Comparison of ENCODE assay signal across 26 mouse cellular contexts in the genomic region with DNA sequence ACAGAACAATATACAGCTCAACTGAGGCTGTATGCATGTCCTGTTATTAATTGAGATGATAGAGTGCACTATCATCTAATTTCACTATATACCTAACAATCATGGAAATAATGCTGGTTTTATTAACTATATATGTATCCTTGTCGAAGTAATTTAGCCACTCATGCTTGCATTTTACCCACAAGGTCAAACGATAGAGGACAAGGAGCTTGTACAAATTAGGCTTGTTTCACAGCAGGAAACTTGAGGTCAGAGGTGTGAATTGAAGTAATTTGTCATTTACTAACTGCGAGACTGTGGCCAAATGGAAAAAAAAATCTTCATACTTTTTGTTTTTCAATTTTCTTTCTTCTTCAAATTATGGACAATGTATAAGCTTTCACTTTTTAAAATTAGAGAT. TPM values are rescaled to one million over a fixed set of nuclear protein-coding genes. Genes with fewer than 3 reads are reported as not detected.
A peak's percentile ranks its signal among the peaks of the same experiment; 100 is the strongest.
DNase-seq lines count a peak whose midpoint lies in the region; ATAC-seq and TF ChIP-seq lines count a peak whose summit lies in the region.
"Had no signal": no experiment of that assay in that cellular context is flagged by ENCODE, and none has a peak within 500 bp of the region (broad histone marks: within the 10 kb centered on the region; RNA-seq: fewer than 3 reads in every experiment).

No protein-coding gene starts in this region.

- intact Hi-C loops in gastrocnemius, adult 2 months (cut with DNase I): no loop called here
- intact Hi-C loops in heart, postnatal 25 days (cut with DNase I): no loop called here

- TF ChIP-seq POLR2A in lung, adult 2 months (IDR thresholded peaks at IDR 0.05; ENCODE audit: borderline replicate concordance, extremely low read depth, low read depth, low read length): no peak

- peak overlapping the region; percentile 20; the same call in 1 of the 2 replicates for H3K4me2 ChIP-seq in heart, embryonic 16.5 days (ENCODE audit: low read depth, low read length)
- H3K4me2 ChIP-seq: embryonic facial prominence, embryonic 15.5 days; forebrain, embryonic 12.5 days; hindbrain, embryonic 13.5 days; midbrain, embryonic 12.5 days; neural tube, embryonic 13.5 days had no signal

- no peaks in the 10 kb centered on the region for H3K9me3 ChIP-seq in heart, embryonic 16.5 days (replicated peaks; ENCODE audit: control insufficient read depth, low read length)
- H3K9me3 ChIP-seq: embryonic facial prominence, embryonic 10.5 days; embryonic facial prominence, embryonic 15.5 days; forebrain, embryonic 12.5 days; hindbrain, embryonic 13.5 days; midbrain, embryonic 12.5 days; neural tube, embryonic 13.5 days had no signal

- H3K36me3 ChIP-seq in heart, embryonic 16.5 days (ENCODE audit: control insufficient read depth, insufficient read depth): peaks cover 3% of the 10 kb centered on the region; the same call in 1 of the 2 replicates
- H3K36me3 ChIP-seq: embryonic facial prominence, embryonic 10.5 days; embryonic facial prominence, embryonic 15.5 days; forebrain, embryonic 12.5 days; hindbrain, embryonic 13.5 days; midbrain, embryonic 12.5 days; neural tube, embryonic 13.5 days had no signal

- peak overlapping the region; percentile 82 for H3K4me3 ChIP-seq in gastrocnemius, adult 2 months
- H3K4me3 ChIP-seq in heart, embryonic 16.5 days (ENCODE audit: low read length): no peak overlapping the region
- peak overlapping the region; percentile 43 for H3K4me3 ChIP-seq in lung, adult 2 months (replicated peaks; ENCODE audit: extremely low read depth, low read depth, low read length)
- H3K4me3 ChIP-seq: embryonic facial prominence, embryonic 10.5 days; embryonic facial prominence, embryonic 15.5 days; forebrain, embryonic 12.5 days; hindbrain, embryonic 13.5 days; midbrain, embryonic 12.5 days; neural tube, embryonic 13.5 days had no signal

- no peaks in the 10 kb centered on the region for H3K27me3 ChIP-seq in heart, embryonic 16.5 days (ENCODE audit: control insufficient read depth, insufficient read depth, low read length)
- H3K27me3 ChIP-seq: CH12.LX; embryonic facial prominence, embryonic 15.5 days had no signal

- TF ChIP-seq CTCF in gastrocnemius, adult 2 months (IDR thresholded peaks at IDR 0.05): no peak
- no peak for TF ChIP-seq CTCF in lung, adult 2 months (IDR thresholded peaks at IDR 0.05; ENCODE audit: insufficient read depth, low read length)

- ATAC-seq in heart, embryonic 16.5 days (replicated peaks; ENCODE audit: extremely low read depth, insufficient read depth, low FRiP score): no peak
- ATAC-seq in activated CD4-positive, CD25-positive, alpha-beta regulatory T cell, adult 4 months: peak; percentile 38
- ATAC-seq: forebrain, postnatal 0 days; intestine, postnatal 0 days had no signal

- DNase-seq in gastrocnemius, adult 2 months: no peak
- DNase-seq in gastrocnemius, postnatal 25 days: no peak
- no peak for DNase-seq in heart, postnatal 25 days (ENCODE audit: low spot score)
- DNase-seq in lung, adult 2 months: no peak
- DNase-seq in lung, adult 18-20 months: no peak
- DNase-seq in frontal cortex, postnatal 25 days (ENCODE audit: low spot score in 2 of 2): no peak
- DNase-seq: adrenal gland, adult 8-10 months; cerebellum, adult 8-10 months; cerebellum, postnatal 25 days; forebrain, postnatal 0 days; gastrocnemius, postnatal 14 days; heart, postnatal 4 days; kidney, postnatal 10 days; liver; right cerebral cortex, postnatal 4 days had no signal

- H3K27ac ChIP-seq in gastrocnemius, adult 2 months: peak overlapping the region; percentile 89
- H3K27ac ChIP-seq in heart, embryonic 16.5 days (ENCODE audit: low read length): no peak overlapping the region
- H3K27ac ChIP-seq: embryonic facial prominence, embryonic 10.5 days; embryonic facial prominence, embryonic 15.5 days; forebrain, embryonic 12.5 days; hindbrain, embryonic 13.5 days; liver, embryonic 14.5 days; midbrain, embryonic 12.5 days; neural tube, embryonic 13.5 days had no signal

- 77% methylated on average over 3 of the region's 3 CpGs for WGBS in heart, embryonic 16.5 days
- WGBS in lung, adult 2 months: 55% methylated on average over 3 of the region's 3 CpGs

- H3K4me1 ChIP-seq in heart, embryonic 16.5 days (ENCODE audit: control insufficient read depth, insufficient read depth, low read length): peaks cover 38% of the 10 kb centered on the region
- H3K4me1 ChIP-seq in lung, adult 2 months (ENCODE audit: control insufficient read depth, insufficient read depth, low read length): peaks cover 9% of the 10 kb centered on the region

- H3K9ac ChIP-seq in heart, embryonic 16.5 days (ENCODE audit: low read length): no peak overlapping the region
- H3K9ac ChIP-seq: embryonic facial prominence, embryonic 15.5 days; forebrain, embryonic 12.5 days; forebrain, postnatal 0 days; hindbrain, embryonic 13.5 days; liver, embryonic 14.5 days; midbrain, embryonic 12.5 days; neural tube, embryonic 13.5 days had no signal

RNA-seq across cellular contexts. Expression of gene Gm49395, which starts 3.5 kb away (rescaled TPM):
- total RNA-seq in gastrocnemius, adult 2 months (2021): 1 to 10 TPM; 2.6 to 3.3 TPM
- 1 to 10 TPM in 1 of 2 experiments, not detected in 1; 2.8 TPM for total RNA-seq in gastrocnemius, postnatal 25 days (2021)
- polyA plus RNA-seq in heart, embryonic 16.5 days (2015; fragmentation: Nextera tagmentation; extraction: Ambion mirVana): 7.6 and 8.4 TPM in 2 replicates
- total RNA-seq in heart, postnatal 25 days (2021): 10 to 100 TPM; 11.2 to 12.7 TPM
- polyA plus RNA-seq in lung, adult 2 months (2012; rRNA removed): 21.5 and 30.5 TPM in 2 replicates
- polyA plus RNA-seq in activated CD4-positive, CD25-positive, alpha-beta regulatory T cell, adult 4 months (2017; shearing (Covaris generic)): under 1 TPM in 1 of 2 experiments, not detected in 1; 0.60 TPM

RNA-seq across cellular contexts. Expression of gene Itga1, which starts 3.5 kb away (rescaled TPM):
- 10 to 100 TPM in 1 of 2 experiments, 1 to 10 TPM in 1; 7.8 to 12.9 TPM for total RNA-seq in gastrocnemius, adult 2 months (2021)
- total RNA-seq in gastrocnemius, postnatal 25 days (2021): 10 to 100 TPM in 1 of 2 experiments, 1 to 10 TPM in 1; 9.8 to 12.3 TPM
- 26.3 and 29.2 TPM in 2 replicates for polyA plus RNA-seq in heart, embryonic 16.5 days (2015; fragmentation: Nextera tagmentation; extraction: Ambion mirVana)
- 10 to 100 TPM; 41.1 to 45.2 TPM for total RNA-seq in heart, postnatal 25 days (2021)
- 24.0 and 36.1 TPM in 2 replicates for polyA plus RNA-seq in lung, adult 2 months (2012; rRNA removed)
- polyA plus RNA-seq in activated CD4-positive, CD25-positive, alpha-beta regulatory T cell, adult 4 months (2017; shearing (Covaris generic)): under 1 TPM; 0.68 to 0.87 TPM

RNA-seq across cellular contexts. Expression of gene Pelo, which starts 8.2 kb away (rescaled TPM):
- 10 to 100 TPM; 10.5 to 10.7 TPM for total RNA-seq in gastrocnemius, adult 2 months (2021)
- 10 to 100 TPM in 1 of 2 experiments, 1 to 10 TPM in 1; 9.7 to 11.8 TPM for total RNA-seq in gastrocnemius, postnatal 25 days (2021)
- polyA plus RNA-seq in heart, embryonic 16.5 days (2015; fragmentation: Nextera tagmentation; extraction: Ambion mirVana): 6.5 and 6.9 TPM in 2 replicates
- 10 to 100 TPM; 14.1 to 16.0 TPM for total RNA-seq in heart, postnatal 25 days (2021)
- 30.2 and 32.9 TPM in 2 replicates for polyA plus RNA-seq in lung, adult 2 months (2012; rRNA removed)
- polyA plus RNA-seq in activated CD4-positive, CD25-positive, alpha-beta regulatory T cell, adult 4 months (2017; shearing (Covaris generic)): 1 to 10 TPM; 2.6 to 2.8 TPM
